Mouse (Mus musculus): ENCODE results near the gene Hebp1. TPM values are rescaled to one million over a fixed set of nuclear protein-coding genes. Genes with fewer than 3 reads are reported as not detected.
A peak's percentile ranks its signal among the peaks of the same experiment; 100 is the strongest.

Hebp1 gene
- polyA plus RNA-seq, 1 experiment from 2014 or later = 2.0 TPM

DNA sequence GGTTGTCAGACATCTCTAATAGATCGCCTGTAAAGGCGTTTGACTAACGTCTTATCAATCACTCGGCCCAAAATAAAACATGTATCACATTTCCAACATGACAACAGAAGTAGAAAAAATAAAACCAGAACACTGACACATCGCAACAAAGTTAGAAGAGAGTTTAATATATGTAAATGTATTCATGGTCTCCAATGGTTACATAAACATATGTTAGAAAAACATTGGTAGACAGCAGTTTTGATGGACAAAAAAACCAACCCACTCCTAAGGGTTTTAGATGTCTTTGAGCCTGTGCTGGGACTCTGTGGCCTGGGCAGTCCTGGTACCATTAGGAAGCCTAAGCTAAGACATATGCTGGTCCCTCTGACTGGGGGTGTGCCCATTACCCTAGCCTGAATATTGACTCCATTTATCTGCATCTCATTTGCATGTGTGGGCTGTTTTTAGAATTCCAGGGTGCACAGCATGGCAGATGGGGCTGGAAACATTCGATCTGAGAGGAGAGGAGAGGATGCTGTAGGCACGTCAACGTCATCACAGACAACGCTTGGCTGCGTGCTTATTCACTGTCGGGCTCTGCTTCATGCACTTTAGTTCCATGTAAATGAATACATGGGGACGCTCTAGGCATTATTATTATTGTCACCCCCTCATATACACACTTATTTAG lies 104.9 kb downstream of the Hebp1 start:
- Histone ChIP-seq H3K4me3 (no peak overlapping the region), H3K9me3 (replicated peaks) (no peaks in the 10 kb centered on the region), H3K4me1 (peaks cover 12% of the 10 kb centered on the region), H3K9ac (no peak overlapping the region), H3K27ac (peak overlapping the region; percentile 33), H3K36me3 (ENCODE audit: poor library complexity, severe bottlenecking) (no peaks in the 10 kb centered on the region), H3K4me2 (no peak overlapping the region), H3K27me3 (no peaks in the 10 kb centered on the region)
- ATAC-seq = peak; percentile 82
- 84% methylated on average over 12 of the region's 12 CpGs for WGBS

DNA sequence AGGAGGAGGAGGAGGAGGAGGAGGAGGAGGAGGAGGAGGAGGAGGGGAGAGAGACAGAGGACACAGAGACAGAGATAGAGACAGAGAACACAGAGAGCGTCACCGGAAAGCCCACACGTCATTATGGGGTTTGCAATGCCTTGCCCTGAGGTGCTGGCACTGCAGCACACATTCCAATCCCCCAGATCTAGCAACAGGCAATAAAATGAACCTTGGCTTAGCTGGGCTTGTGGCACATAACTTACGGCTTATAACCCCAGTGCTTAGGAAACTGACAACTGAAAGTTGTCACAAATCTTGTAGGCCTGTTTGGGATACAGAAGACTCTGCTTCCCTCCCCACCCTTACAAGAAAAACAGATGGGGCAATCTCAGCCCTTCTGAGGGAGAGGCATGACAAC lies 107.2 kb downstream of the Hebp1 start:
- 79% methylated on average over 4 of the region's 4 CpGs for WGBS
- Histone ChIP-seq H3K4me3 (no peak overlapping the region), H3K27ac (no peak overlapping the region), H3K4me1 (peaks cover 14% of the 10 kb centered on the region), H3K27me3 (no peaks in the 10 kb centered on the region), H3K4me2 (no peak overlapping the region), H3K9ac (no peak overlapping the region), H3K9me3 (replicated peaks) (no peaks in the 10 kb centered on the region), H3K36me3 (ENCODE audit: poor library complexity, severe bottlenecking) (no peaks in the 10 kb centered on the region)
- ATAC-seq = no peak

GRCm38 (mm10) chr6:135089786-135090185 lies 108.0 kb downstream of the Hebp1 start:
- ATAC-seq = no peak
- Histone ChIP-seq H3K36me3 (ENCODE audit: poor library complexity, severe bottlenecking) (no peaks in the 10 kb centered on the region), H3K27ac (no peak overlapping the region), H3K4me3 (no peak overlapping the region), H3K27me3 (no peaks in the 10 kb centered on the region), H3K9ac (no peak overlapping the region), H3K4me1 (peaks cover 14% of the 10 kb centered on the region), H3K9me3 (replicated peaks) (no peaks in the 10 kb centered on the region), H3K4me2 (no peak overlapping the region)
- 19% methylated on average over 8 of the region's 8 CpGs for WGBS

- no peaks in the 10 kb centered on the region for H3K36me3 ChIP-seq (ENCODE audit: poor library complexity, severe bottlenecking)
- no peaks in the 10 kb centered on the region for H3K27me3 ChIP-seq
- ATAC-seq = peak; percentile 91
- H3K4me1 ChIP-seq = peaks cover 7% of the 10 kb centered on the region
- no peak overlapping the region for H3K4me3 ChIP-seq
- H3K27ac ChIP-seq = no peak overlapping the region
- H3K9me3 ChIP-seq (replicated peaks) = no peaks in the 10 kb centered on the region
- H3K4me2 ChIP-seq = peak overlapping the region; percentile 41
- H3K9ac ChIP-seq = 0 out of 2 replicates have a peak overlapping the region, but pooled peaks have one; percentile 34
- WGBS = 21% methylated on average over 19 of the region's 19 CpGs
Observed at GRCm38 (mm10) chr6:135087721-135088451, 109.9 kb downstream of the Hebp1 start.

Other genes starting within 250 kb of the Hebp1 start
- 3.5 and 3.6 TPM in 2 replicates for gene Apold1, start 216.3 kb downstream of the Hebp1 start, polyA plus RNA-seq (2015; fragmentation: Nextera tagmentation; extraction: Ambion mirVana)
- 93.9 and 101 TPM in 2 replicates for gene Ddx47, start 186.4 kb downstream of the Hebp1 start, polyA plus RNA-seq (2015; fragmentation: Nextera tagmentation; extraction: Ambion mirVana)
- 0.45 and 0.53 TPM in 2 replicates for gene Gprc5a, start 132.4 kb downstream of the Hebp1 start, polyA plus RNA-seq (2015; fragmentation: Nextera tagmentation; extraction: Ambion mirVana)
- not detected in 2 replicates for gene Gprc5d, start 79.7 kb downstream of the Hebp1 start, polyA plus RNA-seq (2015; fragmentation: Nextera tagmentation; extraction: Ambion mirVana)
- gene Fam234b, start within 50 bp of the Hebp1 start, polyA plus RNA-seq (2015; fragmentation: Nextera tagmentation; extraction: Ambion mirVana) = 53.4 and 62.2 TPM in 2 replicates
- 0.41 and 0.48 TPM in 2 replicates for gene Gsg1, start 56.3 kb upstream of the Hebp1 start, polyA plus RNA-seq (2015; fragmentation: Nextera tagmentation; extraction: Ambion mirVana)
- gene Pbp2, start 112.4 kb upstream of the Hebp1 start, polyA plus RNA-seq (2015; fragmentation: Nextera tagmentation; extraction: Ambion mirVana) = not detected in 2 replicates
- gene Emp1, start 164.5 kb upstream of the Hebp1 start, polyA plus RNA-seq (2015; fragmentation: Nextera tagmentation; extraction: Ambion mirVana) = 3.9 and 5.0 TPM in 2 replicates